Mouse (Mus musculus) heart, postnatal 4 days (tissue): ENCODE measurements around the gene Kcnj2. TPM values are rescaled to one million over a fixed set of nuclear protein-coding genes. Genes with fewer than 3 reads are reported as not detected.

ENCODE experiments used
- DNase-seq: peaks from one replicate; pipeline ENCODE4 v3.0.0; 2021
- total RNA-seq, 2 experiments: library from RNA; stranded (reverse); gene quantifications; 2 replicates each; pipeline ENCODE4 v1.2.3; 2021

Kcnj2 gene
- total RNA-seq, 2 experiments from 2014 or later, result 23.8 to 33.4 TPM

DNA sequence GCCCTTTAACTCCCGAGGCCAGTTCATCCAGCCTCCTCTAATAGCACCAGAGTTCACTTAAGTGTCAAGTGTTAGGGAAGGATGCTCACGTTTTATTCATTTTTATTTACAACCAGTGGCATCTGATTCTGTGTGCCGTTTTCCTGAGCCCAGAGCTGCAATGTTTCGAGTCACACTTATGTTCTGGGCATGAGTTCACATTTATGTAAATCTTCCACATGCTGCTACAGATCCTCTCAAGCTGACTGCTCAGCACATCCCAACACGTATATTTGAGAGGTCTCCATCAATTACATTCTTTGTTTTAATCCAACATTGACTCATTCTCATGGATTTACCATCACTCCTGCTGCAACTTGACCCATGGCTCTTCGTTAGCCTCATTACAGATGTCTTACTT is 25.2 kb downstream of the Kcnj2 start:
- no peak for DNase-seq

DNA sequence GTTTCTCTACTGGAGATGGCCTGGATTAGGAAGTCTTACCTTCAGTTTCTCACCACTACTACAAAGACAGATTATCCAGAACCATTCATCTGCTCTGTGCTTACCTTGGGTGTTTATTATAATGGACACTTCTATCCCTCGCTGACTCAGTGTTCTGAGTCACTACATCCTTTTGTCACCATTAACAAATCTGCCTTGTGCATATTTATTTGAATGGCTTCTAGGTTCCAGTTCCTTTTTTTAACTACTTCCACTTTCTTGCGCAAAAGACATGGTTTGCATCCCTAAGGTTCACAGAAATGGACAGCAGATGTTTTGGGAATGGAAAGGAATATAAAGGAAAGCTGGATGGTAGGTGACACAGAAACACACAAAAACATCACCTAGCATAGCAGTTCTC is 27.0 kb downstream of the Kcnj2 start:
- DNase-seq, result no peak

DNA sequence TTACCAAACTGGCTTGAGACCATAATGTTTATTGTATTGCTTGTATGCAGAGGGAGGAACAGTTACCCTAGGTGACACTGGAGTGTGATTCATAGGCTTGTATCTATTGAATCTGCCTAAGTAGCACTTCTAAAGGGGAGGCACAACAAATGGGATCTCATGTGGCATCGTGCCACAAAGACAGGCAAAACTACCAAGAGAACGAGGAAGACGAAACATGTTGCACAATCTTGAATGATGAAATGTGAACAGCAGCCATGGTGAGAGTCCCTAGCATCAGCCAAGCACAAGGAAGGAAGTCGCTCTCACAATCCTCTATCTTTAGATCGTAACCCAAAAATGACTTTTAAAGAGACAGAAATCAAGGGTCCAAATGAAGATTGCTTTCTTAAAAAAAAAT is 30.6 kb downstream of the Kcnj2 start:
- no peak for DNase-seq

DNA sequence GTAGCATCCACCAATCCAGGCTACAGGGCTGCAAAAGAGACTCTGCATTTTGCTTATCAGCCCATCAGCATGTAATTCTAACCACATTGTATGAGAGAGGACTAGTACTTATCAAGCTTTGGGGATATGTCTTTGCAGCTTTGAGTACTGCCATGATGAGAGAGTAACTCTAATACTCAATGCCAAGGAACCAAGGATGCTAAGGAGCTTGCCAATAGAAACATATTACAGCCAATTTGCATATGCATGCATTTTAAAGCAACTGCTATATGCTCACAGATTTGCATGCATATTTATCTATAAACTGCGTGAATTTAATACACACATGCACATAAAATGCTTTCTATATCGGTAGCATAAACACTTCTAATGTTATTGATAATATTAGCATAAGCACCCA is 34.2 kb downstream of the Kcnj2 start:
- no peak for DNase-seq

DNA sequence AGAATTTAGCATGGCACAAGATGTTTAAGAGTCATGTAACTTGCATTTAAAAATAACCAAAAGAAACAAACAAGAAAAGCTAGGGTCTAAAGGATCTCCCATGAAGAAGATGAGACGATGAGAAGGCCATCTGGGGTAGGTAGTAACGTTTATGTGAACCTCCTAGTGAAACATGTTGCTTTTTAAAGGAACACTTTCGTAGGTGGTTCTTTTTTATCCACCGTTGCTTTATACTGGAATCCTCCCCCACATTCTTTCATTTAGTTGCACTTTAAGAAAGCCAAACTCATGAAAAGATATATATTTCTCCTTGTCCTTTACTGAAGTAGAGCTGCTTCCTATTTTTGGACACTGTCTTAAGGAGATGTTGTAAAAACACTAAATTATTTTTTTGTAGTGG is 34.7 kb downstream of the Kcnj2 start:
- DNase-seq, result no peak

DNA sequence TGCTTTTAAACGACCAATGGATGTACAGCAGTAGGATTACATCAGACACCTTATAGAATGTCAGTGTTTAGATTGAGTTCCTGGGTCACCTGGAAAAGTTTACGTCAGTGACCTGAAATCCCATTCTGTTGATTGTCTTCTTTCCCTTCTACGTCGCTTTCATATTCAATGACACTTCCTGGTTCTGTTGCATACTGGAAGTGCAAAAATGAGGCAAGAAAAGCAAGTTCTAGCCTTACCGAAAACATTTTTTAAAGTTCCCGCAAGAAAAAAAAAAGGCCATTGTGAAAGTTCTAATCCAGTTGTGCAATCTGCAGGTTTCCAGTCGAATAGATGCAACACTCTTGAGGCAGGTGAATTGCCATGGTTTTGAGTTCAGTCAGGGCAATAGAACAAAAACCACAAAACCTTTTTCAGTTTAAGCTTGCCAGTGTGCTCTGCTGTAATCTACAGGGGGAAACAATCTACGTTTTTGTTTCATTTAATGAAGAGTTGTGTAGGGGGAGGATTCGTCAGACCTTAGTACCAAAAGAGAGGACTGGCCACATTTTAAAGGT is 35.7 kb downstream of the Kcnj2 start:
- no peak for DNase-seq

DNA sequence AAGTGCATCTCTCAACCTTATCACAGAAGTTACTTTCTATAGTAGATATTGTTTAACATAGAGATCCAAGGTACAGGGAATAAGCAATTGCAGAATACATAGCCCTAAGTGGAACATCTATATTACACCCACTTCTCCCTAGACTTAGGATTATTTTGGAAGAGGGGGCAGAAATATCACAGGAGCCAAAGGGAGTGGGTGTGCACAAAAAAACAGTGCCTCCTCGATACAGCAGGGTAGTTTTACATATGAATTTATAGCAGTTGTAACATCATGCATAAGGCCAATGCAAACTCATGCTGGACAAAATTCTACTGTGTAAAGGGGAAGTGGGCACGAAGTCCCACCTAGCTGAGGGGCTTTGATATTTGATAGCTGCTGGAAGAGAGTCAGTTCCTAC is 38.5 kb downstream of the Kcnj2 start:
- no peak for DNase-seq

DNA sequence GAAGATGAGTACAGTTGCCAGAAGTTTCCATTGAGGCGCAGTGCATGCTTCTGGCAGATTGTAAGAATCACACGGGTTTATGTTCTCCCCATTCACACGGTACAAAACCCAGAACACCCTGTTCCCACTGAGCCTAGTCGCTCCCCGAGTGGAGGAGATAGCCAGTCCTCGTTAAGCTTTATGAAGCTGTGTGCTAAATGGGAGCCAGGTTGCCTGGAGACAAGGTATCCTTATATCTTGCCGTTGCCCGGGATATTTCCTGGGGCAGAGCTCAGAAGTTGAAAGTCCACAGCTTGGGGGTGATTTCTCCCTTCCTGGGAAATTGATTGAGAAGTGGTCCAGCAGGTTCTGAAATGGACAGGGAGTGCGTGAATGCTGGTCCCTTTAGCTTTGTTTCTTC is 42.2 kb downstream of the Kcnj2 start:
- no peak for DNase-seq

DNA sequence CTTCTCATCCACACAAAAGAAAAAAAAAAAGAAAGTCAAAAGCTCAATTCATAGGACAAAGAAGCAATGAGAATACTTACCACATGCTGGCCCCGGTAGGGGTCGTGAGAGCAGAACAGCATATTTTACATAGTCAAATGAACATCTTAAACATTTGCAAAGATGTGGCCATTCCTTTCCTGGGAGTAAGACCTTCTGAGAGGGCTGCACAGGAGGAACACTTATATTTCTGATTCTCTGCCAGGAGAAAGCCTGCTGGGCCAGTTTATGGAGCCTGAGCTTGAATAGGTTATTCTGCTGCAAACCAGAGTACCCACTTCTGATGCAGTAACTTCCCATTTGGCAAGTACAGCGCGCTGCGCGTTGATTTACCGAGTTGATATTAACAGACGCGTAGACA is 55.5 kb downstream of the Kcnj2 start:
- DNase-seq, result no peak

DNA sequence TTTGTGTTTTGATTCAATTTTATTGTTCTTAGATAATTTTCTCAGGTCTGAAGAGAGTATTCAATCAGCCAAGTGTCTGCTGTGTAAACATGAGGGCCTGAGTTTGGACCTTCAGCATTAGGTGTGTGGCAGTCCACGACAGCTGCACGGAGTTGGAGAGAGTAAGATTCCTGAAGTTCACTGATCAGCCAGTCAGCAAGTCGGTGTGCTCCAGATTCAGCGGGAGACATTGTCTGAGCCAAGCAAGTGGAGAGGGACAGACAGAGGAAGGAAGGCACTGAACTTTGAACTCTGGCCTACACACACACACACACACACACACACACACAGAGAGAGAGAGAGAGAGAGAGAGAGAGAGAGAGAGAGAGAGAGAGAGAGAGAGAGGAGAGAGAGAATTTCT is 57.4 kb downstream of the Kcnj2 start:
- no peak for DNase-seq

DNA sequence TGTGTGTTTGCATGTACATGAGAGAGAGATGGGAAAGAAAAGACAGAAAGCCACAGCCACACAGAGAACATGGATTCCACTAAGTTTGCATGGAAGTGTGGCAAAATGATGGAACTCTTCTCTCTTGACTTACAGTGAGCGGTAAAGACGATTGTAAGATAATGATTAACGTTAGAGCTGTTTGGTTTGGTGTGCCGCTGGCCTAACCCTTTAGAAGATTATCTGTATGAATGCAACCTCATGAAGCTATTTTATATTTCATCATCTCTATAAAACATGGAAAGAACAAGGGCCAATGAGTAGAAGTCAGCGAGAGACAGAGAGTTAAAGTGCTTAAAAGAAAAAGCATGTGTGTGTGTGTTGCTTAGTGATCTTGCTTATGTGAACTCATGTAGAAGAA is 60.0 kb downstream of the Kcnj2 start:
- no peak for DNase-seq

Other genes starting within 250 kb of the Kcnj2 start
- gene Kcnj16, start 98.1 kb upstream of the Kcnj2 start, total RNA-seq, result not detected